Comparison of ENCODE assay signal across 29 mouse cellular contexts in genomic region chr3:138494565-138494964, GRCm38 (mm10). TPM values are rescaled to one million over a fixed set of nuclear protein-coding genes. Genes with fewer than 3 reads are reported as not detected.
DNase-seq lines count a peak whose midpoint lies in the region; ATAC-seq lines count a peak whose summit lies in the region.
"Had no signal": no experiment of that assay in that cellular context is flagged by ENCODE, and none has a peak within 500 bp of the region (broad histone marks: within the 10 kb centered on the region; RNA-seq: fewer than 3 reads in every experiment).

No protein-coding gene starts in this region.

- H3K79me2 ChIP-seq in macrophage (ENCODE audit: inconsistent target) = no peaks in the 10 kb centered on the region

- no peaks in the 10 kb centered on the region for H3K36me3 ChIP-seq in macrophage (ENCODE audit: inconsistent target)
- H3K36me3 ChIP-seq: G1E; kidney, embryonic 15.5 days; limb, embryonic 12.5 days; liver, embryonic 15.5 days; lung, embryonic 15.5 days; midbrain, embryonic 12.5 days had no signal

- peak overlapping the region; percentile 77 for H3K27ac ChIP-seq in macrophage
- H3K27ac ChIP-seq: heart, adult 2 months; kidney, embryonic 15.5 days; left cerebral cortex, adult 2 months; limb, embryonic 12.5 days; liver, embryonic 15.5 days; lung, embryonic 15.5 days; midbrain, embryonic 12.5 days had no signal

- no peak overlapping the region for H3K4me3 ChIP-seq in macrophage (ENCODE audit: inconsistent target)
- H3K4me3 ChIP-seq: heart, adult 2 months; kidney, embryonic 15.5 days; left cerebral cortex, adult 2 months; limb, embryonic 12.5 days; liver, embryonic 15.5 days; lung, embryonic 15.5 days; midbrain, embryonic 12.5 days had no signal

- 27% methylated on average over 1 of the region's 1 CpGs for WGBS in macrophage (ENCODE audit: missing documents)

- DNase-seq in 416B (ENCODE audit: low read depth) = peak; percentile 50
- peak; percentile 41 for DNase-seq in NIH3T3 (ENCODE audit: low read depth)
- DNase-seq in gastrocnemius, adult 18-20 months (ENCODE audit: low spot score) = no peak
- DNase-seq in urinary bladder, postnatal 25 days (ENCODE audit: low spot score) = no peak
- DNase-seq in cerebellum, postnatal 25 days = no peak
- DNase-seq in heart, postnatal 10 days = no peak
- DNase-seq: adrenal gland, adult 2 months; adrenal gland, postnatal 36 days; cerebellum, adult 2 months; cerebellum, postnatal 14 days; forebrain, postnatal 0 days; gastrocnemius, postnatal 25 days; heart, adult 2 months; kidney, adult 18-20 months; kidney, postnatal 25 days; lung, postnatal 36 days; retina, postnatal 1 day; right cerebral cortex, postnatal 14 days; thymus, postnatal 4 days had no signal

- ATAC-seq in granulocyte monocyte progenitor cell, adult 5-6 weeks (replicated peaks; ENCODE audit: poor library complexity, severe bottlenecking) = 0 out of 2 replicates have a peak, but pooled peaks have one; percentile 19
- ATAC-seq: forebrain, postnatal 0 days; hindbrain, embryonic 16.5 days had no signal

- intact Hi-C loops in heart, postnatal 10 days (cut with DNase I) = no loop called here

RNA-seq across cellular contexts. Expression of gene Metap1, which starts 5.2 kb away (rescaled TPM):
- total RNA-seq in granulocyte monocyte progenitor cell, adult 5-6 weeks (2014; fragmentation: Nextera tagmentation) = 38.7 and 45.3 TPM in 2 replicates
- 45.5 and 54.0 TPM in 2 replicates for total RNA-seq in granulocyte monocyte progenitor cell, adult 5-6 weeks (2017)
- total RNA-seq in macrophage (2018; cell fraction: chromatin; rRNA removed) = 100 to 1,000 TPM in 9 of 26 experiments, 10 to 100 TPM in 17; 45.8 to 159 (median 88.1) TPM
- total RNA-seq in macrophage (2018; cell fraction: cytosol; rRNA removed) = 10 to 100 TPM; 16.3 to 28.3 (median 23.1) TPM
- 100 to 1,000 TPM in 1 of 26 experiments, 10 to 100 TPM in 25; 29.1 to 111 (median 68.4) TPM for total RNA-seq in macrophage (2018; cell fraction: nucleus; rRNA removed)
- 20.2 to 38.0 TPM (median 29.5 TPM) in 3 replicates for polyA plus RNA-seq in macrophage (2018)
- total RNA-seq in gastrocnemius, adult 18-20 months (2021) = 10 to 100 TPM; 45.5 to 46.4 TPM
- 10 to 100 TPM; 45.3 to 45.5 TPM for total RNA-seq in heart, postnatal 10 days (2021)

RNA-seq across cellular contexts. Expression of gene Eif4e, which starts 31.4 kb away (rescaled TPM):
- 179 and 203 TPM in 2 replicates for total RNA-seq in granulocyte monocyte progenitor cell, adult 5-6 weeks (2014; fragmentation: Nextera tagmentation)
- 188 and 220 TPM in 2 replicates for total RNA-seq in granulocyte monocyte progenitor cell, adult 5-6 weeks (2017)
- 100 to 1,000 TPM in 2 of 26 experiments, 10 to 100 TPM in 24; 18.7 to 150 (median 37.0) TPM for total RNA-seq in macrophage (2018; cell fraction: chromatin; rRNA removed)
- total RNA-seq in macrophage (2018; cell fraction: cytosol; rRNA removed) = 100 to 1,000 TPM in 11 of 26 experiments, 10 to 100 TPM in 15; 60.9 to 124 (median 88.6) TPM
- total RNA-seq in macrophage (2018; cell fraction: nucleus; rRNA removed) = 100 to 1,000 TPM in 2 of 26 experiments, 10 to 100 TPM in 24; 20.7 to 114 (median 38.6) TPM
- 68.5 to 182 TPM (median 95.8 TPM) in 3 replicates for polyA plus RNA-seq in macrophage (2018)
- 100 to 1,000 TPM; 119 to 137 TPM for total RNA-seq in gastrocnemius, adult 18-20 months (2021)
- 100 to 1,000 TPM; 125 to 138 TPM for total RNA-seq in heart, postnatal 10 days (2021)

RNA-seq across cellular contexts. Expression of gene Adh5, which starts 51.7 kb away (rescaled TPM):
- 108 and 128 TPM in 2 replicates for total RNA-seq in granulocyte monocyte progenitor cell, adult 5-6 weeks (2014; fragmentation: Nextera tagmentation)
- 131 and 164 TPM in 2 replicates for total RNA-seq in granulocyte monocyte progenitor cell, adult 5-6 weeks (2017)
- 10 to 100 TPM in 21 of 26 experiments, 1 to 10 TPM in 5; 6.1 to 50.1 (median 23.7) TPM for total RNA-seq in macrophage (2018; cell fraction: chromatin; rRNA removed)
- total RNA-seq in macrophage (2018; cell fraction: cytosol; rRNA removed) = 10 to 100 TPM; 57.0 to 86.0 (median 71.7) TPM
- total RNA-seq in macrophage (2018; cell fraction: nucleus; rRNA removed) = 10 to 100 TPM; 15.9 to 57.8 (median 32.3) TPM
- polyA plus RNA-seq in macrophage (2018) = 51.7 to 94.7 TPM (median 76.1 TPM) in 3 replicates
- total RNA-seq in gastrocnemius, adult 18-20 months (2021) = 10 to 100 TPM; 57.1 to 58.3 TPM
- 100 to 1,000 TPM; 106 to 112 TPM for total RNA-seq in heart, postnatal 10 days (2021)

Comparison
In these comparisons a context has a peak if more than half of its experiments do, and no peak if none do; other contexts are left out.
1. DNase-seq: peak in 416B (single experiment) and NIH3T3 (single experiment); none in gastrocnemius, adult 18-20 months (single experiment), urinary bladder, postnatal 25 days (single experiment), cerebellum, postnatal 25 days (0 of 2) and heart, postnatal 10 days (0 of 2).